Comparison of ENCODE assay signal across 10 mouse cellular contexts in genomic region chr17:85873853-85874586, GRCm38 (mm10).
DNase-seq lines count a peak whose midpoint lies in the region; ATAC-seq lines count a peak whose summit lies in the region.
"Had no signal": no experiment of that assay in that cellular context is flagged by ENCODE, and none has a peak within 500 bp of the region (broad histone marks: within the 10 kb centered on the region; RNA-seq: fewer than 3 reads in every experiment).

No protein-coding gene starts in this region.

- no peaks in the 10 kb centered on the region for H3K36me3 ChIP-seq in heart, embryonic 11.5 days (ENCODE audit: control insufficient read depth, insufficient read depth, low read length)
- H3K36me3 ChIP-seq in hindbrain, embryonic 10.5 days = no peaks in the 10 kb centered on the region

- no peaks in the 10 kb centered on the region for H3K9me3 ChIP-seq in heart, embryonic 11.5 days (replicated peaks; ENCODE audit: control insufficient read depth, low read length)
- H3K9me3 ChIP-seq in hindbrain, embryonic 10.5 days = no peaks in the 10 kb centered on the region

- WGBS in heart, embryonic 11.5 days (ENCODE audit: insufficient replicate concordance) = 14% methylated on average over 13 of the region's 13 CpGs
- WGBS in hindbrain, embryonic 10.5 days = 19% methylated on average over 13 of the region's 13 CpGs

- DNase-seq in heart, postnatal 25 days (ENCODE audit: low spot score) = no peak
- DNase-seq in ZHBTc4 (ENCODE audit: low read depth, low spot score) = peak; percentile 24
- DNase-seq in hindbrain, embryonic 10.5 days (ENCODE audit: low spot score) = peak; percentile 49
- no peak for DNase-seq in adrenal gland, postnatal 25 days
- DNase-seq in gastrocnemius, postnatal 14 days = no peak
- DNase-seq in gastrocnemius, postnatal 4 days (ENCODE audit: low spot score in 2 of 2) = no peak
- DNase-seq: cerebellum, adult 18-20 months; lung, embryonic 14.5 days had no signal

- H3K4me3 ChIP-seq in heart, embryonic 11.5 days (ENCODE audit: low read depth, low read length) = peak overlapping the region; percentile 17; the same call in 1 of the 2 replicates
- peak overlapping the region; percentile 36 for H3K4me3 ChIP-seq in hindbrain, embryonic 10.5 days

- H3K27ac ChIP-seq in heart, embryonic 11.5 days (ENCODE audit: low read depth, low read length) = no peak overlapping the region
- H3K27ac ChIP-seq in hindbrain, embryonic 10.5 days = peak overlapping the region; percentile 45; the same call in 1 of the 2 replicates

- H3K9ac ChIP-seq in heart, embryonic 11.5 days (ENCODE audit: low read depth, low read length) = no peak overlapping the region
- H3K9ac ChIP-seq: lung, embryonic 14.5 days had no signal

- ATAC-seq in heart, embryonic 11.5 days (replicated peaks; ENCODE audit: insufficient number of reproducible peaks, low FRiP score, low TSS enrichment) = no peak
- ATAC-seq in megakaryocyte-erythroid progenitor cell, adult 5-6 weeks (replicated peaks; ENCODE audit: low FRiP score, low TSS enrichment, poor library complexity, severe bottlenecking) = peak; percentile 50

- peak overlapping the region; percentile 29; the same call in 1 of the 2 replicates for H3K4me2 ChIP-seq in heart, embryonic 11.5 days
- H3K4me2 ChIP-seq: lung, embryonic 14.5 days had no signal

- intact Hi-C loops in heart, postnatal 25 days (cut with DNase I) = no loop called here
- intact Hi-C loops in gastrocnemius, postnatal 14 days (cut with DNase I; ENCODE audit: low total_unique reads) = loop anchor here (10.0 kb wide), 1 partner anchor 199 kb away; no protein-coding TSS in a partner anchor

- H3K4me1 ChIP-seq in heart, embryonic 11.5 days (ENCODE audit: control insufficient read depth, insufficient read depth, low read length) = peaks cover 9% of the 10 kb centered on the region
- H3K4me1 ChIP-seq in hindbrain, embryonic 10.5 days (replicated peaks) = peaks cover 61% of the 10 kb centered on the region

- peaks cover 46% of the 10 kb centered on the region for H3K27me3 ChIP-seq in heart, embryonic 11.5 days (ENCODE audit: control insufficient read depth, insufficient read depth, low read length)
- H3K27me3 ChIP-seq in hindbrain, embryonic 10.5 days (ENCODE audit: insufficient read depth, poor library complexity, severe bottlenecking) = peaks cover 59% of the 10 kb centered on the region

Comparison
In these comparisons a context has a peak if more than half of its experiments do, and no peak if none do; other contexts are left out.
1. DNase-seq: peak in ZHBTc4 (single experiment) and hindbrain, embryonic 10.5 days (single experiment); none in heart, postnatal 25 days (single experiment), adrenal gland, postnatal 25 days (single experiment), gastrocnemius, postnatal 14 days (single experiment) and gastrocnemius, postnatal 4 days (0 of 2).